Mouse (Mus musculus) MEL (cell line): ENCODE results near the gene 4930442H23Rik. TPM values are rescaled to one million over a fixed set of nuclear protein-coding genes. Genes with fewer than 3 reads are reported as not detected.

Experiments used
- DNase-seq: peaks from one replicate; pipeline ENCODE4 v3.0.0; 2011; ENCODE audit warnings: low read depth, low spot score
- H3K27ac ChIP-seq: 2 replicates; pipeline ENCODE4 v1.5.1; 2012; ENCODE audit warnings: low read depth, mild to moderate bottlenecking, control low read depth, low read length, moderate library complexity; ENCODE audit not compliant: control insufficient read depth
- H3K27me3 ChIP-seq, 2 experiments: fragments of 150-350 bp in 1 of 2; sonication (generic) in 1 of 2; 2 replicates each; pipeline ENCODE4 v1.6.1; 2012; ENCODE audit warnings: low read length in 2 of 2, mild to moderate bottlenecking in 2 of 2, improper control_type of control experiment in 1 of 2, moderate library complexity in 1 of 2; ENCODE audit not compliant: insufficient read depth in 2 of 2, control insufficient read depth in 1 of 2
- H3K36me3 ChIP-seq, 2 experiments: 2 replicates each; pipeline ENCODE4 v1.6.1; 2012 to 2014; ENCODE audit warnings: low read length in 2 of 2, improper control_type of control experiment in 1 of 2, inconsistent platforms in 1 of 2, mild to moderate bottlenecking in 1 of 2; ENCODE audit not compliant: insufficient read depth in 2 of 2, control insufficient read depth in 1 of 2
- H3K4me1 ChIP-seq, 2 experiments: fragments of 150-350 bp in 1 of 2; sonication (generic) in 1 of 2; 2 replicates each; pipeline ENCODE4 v1.6.1; 2012; ENCODE audit warnings: low read length in 2 of 2, improper control_type of control experiment in 1 of 2, mild to moderate bottlenecking in 1 of 2; ENCODE audit not compliant: insufficient read depth in 2 of 2, control insufficient read depth in 1 of 2
- H3K4me3 ChIP-seq, 2 experiments: fragments of 150-350 bp in 1 of 2; sonication (generic) in 1 of 2; 2 replicates each; pipeline ENCODE4 v1.5.1; 2012; ENCODE audit warnings: low read depth in 2 of 2, low read length in 2 of 2, mild to moderate bottlenecking in 2 of 2, moderate library complexity in 2 of 2, control low read depth in 1 of 2, improper control_type of control experiment in 1 of 2; ENCODE audit not compliant: control insufficient read depth in 1 of 2, insufficient read depth in 1 of 2
- H3K79me2 ChIP-seq: 2 replicates; pipeline ENCODE4 v1.6.1; 2012; ENCODE audit warnings: mild to moderate bottlenecking, low read length, moderate library complexity; ENCODE audit not compliant: control insufficient read depth, poor library complexity, insufficient read depth
- H3K9ac ChIP-seq: 2 replicates; pipeline ENCODE4 v1.6.1; 2012; ENCODE audit warnings: low read depth, mild to moderate bottlenecking, control low read depth, low read length, moderate library complexity; ENCODE audit not compliant: control insufficient read depth, poor library complexity, severe bottlenecking
- H3K9me3 ChIP-seq: fragments of 150-350 bp; sonication (generic); replicated peaks from 2 replicates; pipeline ENCODE4 v1.6.1; 2012; ENCODE audit warnings: mild to moderate bottlenecking, low read length, improper control_type of control experiment, moderate library complexity; ENCODE audit not compliant: insufficient read depth
- CHD2 ChIP-seq: IDR thresholded peaks from 2 replicates; pipeline ENCODE4 v1.6.1; 2011; ENCODE audit warnings: low read length, improper control_type of control experiment
- ELF1 ChIP-seq: IDR thresholded peaks from 2 replicates; pipeline ENCODE4 v1.6.1; 2014; ENCODE audit warnings: low read depth, mild to moderate bottlenecking, inconsistent platforms, low read length, improper control_type of control experiment, moderate library complexity
- JUND ChIP-seq: IDR thresholded peaks from 2 replicates; pipeline ENCODE4 v1.6.1; 2011; ENCODE audit warnings: low read depth, mild to moderate bottlenecking, improper control_type of control experiment, low read length
- MXI1 ChIP-seq: IDR thresholded peaks from 2 replicates; pipeline ENCODE4 v1.6.1; 2011; ENCODE audit warnings: mild to moderate bottlenecking, low read depth, low read length, improper control_type of control experiment
- POLR2AphosphoS2 ChIP-seq: IDR thresholded peaks from 2 replicates; pipeline ENCODE4 v1.6.1; 2011; ENCODE audit warnings: low read length, improper control_type of control experiment
- ZC3H11A ChIP-seq: IDR thresholded peaks from 2 replicates; pipeline ENCODE4 v1.6.1; 2012; ENCODE audit warnings: low read depth, mild to moderate bottlenecking, inconsistent platforms, low read length, improper control_type of control experiment
- ZMIZ1 ChIP-seq: IDR thresholded peaks from 2 replicates; pipeline ENCODE4 v1.6.1; 2012; ENCODE audit warnings: low read depth, mild to moderate bottlenecking, inconsistent platforms, low read length, improper control_type of control experiment, moderate library complexity
- ZNF384 ChIP-seq: IDR thresholded peaks from 2 replicates; pipeline ENCODE4 v1.6.1; 2012; ENCODE audit warnings: low read depth, mild to moderate bottlenecking, inconsistent platforms, low read length, improper control_type of control experiment
- polyA plus RNA-seq, 2 experiments: library from polyadenylated mRNA; stranded (reverse) in 1 of 2; unstranded in 1 of 2; fragments of >175 nt in 1 of 2; fragments of >200 nt in 1 of 2; gene quantifications; 2 replicates each; pipeline versions ENCODE4 v1.2.1 to v1.2.4; 2012; ENCODE audit warnings: low replicate concordance in 2 of 2, low read depth in 1 of 2; ENCODE audit not compliant: insufficient read length in 2 of 2, insufficient read depth in 1 of 2, missing spikeins in 1 of 2
- total RNA-seq: library from RNA; depleted of rRNA; stranded (reverse); fragments of 300-350 nt; gene quantifications from 2 replicates; pipeline ENCODE4 v1.2.3, GENCODE M21; 2012

4930442H23Rik gene
- total and polyA plus RNA-seq, 3 experiments = 0.31 to 0.42 TPM; not detected in 1

DNA sequence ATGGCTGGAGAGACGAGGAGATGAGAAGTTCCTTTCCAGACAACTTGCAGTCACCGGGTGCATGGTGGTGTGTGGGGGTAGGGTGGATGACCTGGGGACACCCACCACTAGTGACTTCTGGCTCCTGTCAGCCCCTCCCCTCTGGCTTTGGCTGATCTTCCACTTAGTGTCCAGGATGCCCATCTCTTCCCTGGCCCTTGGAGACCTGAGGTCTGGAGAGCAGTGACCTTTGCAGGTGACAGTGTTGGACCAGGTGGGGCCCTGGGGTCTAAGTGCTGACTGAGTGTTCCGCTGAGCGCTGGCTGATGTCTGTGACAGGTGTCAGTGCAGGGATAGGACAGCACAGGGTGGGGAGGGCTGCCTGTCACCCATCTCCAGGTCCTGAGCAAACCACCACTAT lies 11.7 kb upstream of the 4930442H23Rik start:
- Histone ChIP-seq H3K9me3 (no peaks in the 10 kb centered on the region), H3K4me3 (no peak overlapping the region), H3K79me2 (peaks cover 3% of the 10 kb centered on the region; the same call in 1 of the 2 replicates), H3K27ac (no peak overlapping the region), H3K4me1 (peaks cover 0 to 12% of the 10 kb centered on the region in 2 experiments; a peak in 2 of 4 replicates), H3K27me3 (no peaks in the 10 kb centered on the region), H3K9ac (no peak overlapping the region), H3K36me3 (no peaks in the 10 kb centered on the region)
- DNase-seq = no peak
- no peak for TF ChIP-seq ELF1

DNA sequence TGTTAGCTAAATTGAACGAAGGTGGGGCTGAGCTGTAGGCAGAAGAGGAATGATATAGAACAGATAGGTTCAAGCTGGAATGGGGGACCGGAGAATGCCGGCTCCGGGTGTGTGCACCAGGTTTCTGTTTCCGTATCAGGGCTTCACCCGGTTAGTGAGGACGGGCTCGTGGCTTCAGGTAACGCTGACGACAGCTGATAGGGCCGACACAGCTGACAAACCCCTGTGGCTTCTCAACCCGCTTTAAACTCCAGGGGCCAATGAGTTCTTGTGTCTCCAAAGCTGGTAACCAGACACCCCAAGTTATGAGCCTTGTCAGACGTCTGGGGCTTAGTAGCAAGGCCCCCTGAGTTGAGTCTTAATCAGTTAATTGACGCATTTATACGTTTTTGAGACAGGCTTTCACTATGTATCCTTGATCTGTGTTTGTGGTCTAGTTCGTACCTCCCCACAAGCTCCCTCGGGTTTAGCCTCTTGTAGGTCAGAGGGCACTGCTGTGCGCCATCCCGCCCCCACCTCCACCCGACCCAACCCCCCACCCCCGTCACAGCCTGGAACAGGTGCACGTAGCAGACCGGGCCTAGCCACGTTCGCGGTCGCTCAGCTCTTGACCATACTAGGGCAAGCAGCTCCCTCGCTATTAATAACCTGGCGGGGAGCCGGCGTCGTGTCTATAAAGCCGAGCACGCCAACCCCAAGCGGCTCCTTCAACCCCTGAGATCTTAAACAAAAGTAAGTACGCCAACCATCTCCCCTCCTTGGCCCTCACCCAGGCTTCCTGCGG lies 10.5 kb upstream of the 4930442H23Rik start:
- Histone ChIP-seq H3K27ac (no peak overlapping the region), H3K4me3 (no peak overlapping the region), H3K4me1 (peaks cover 0 to 14% of the 10 kb centered on the region in 2 experiments; a peak in 2 of 4 replicates), H3K36me3 (no peaks in the 10 kb centered on the region), H3K9me3 (no peaks in the 10 kb centered on the region), H3K9ac (no peak overlapping the region), H3K79me2 (peaks cover 3% of the 10 kb centered on the region; the same call in 1 of the 2 replicates), H3K27me3 (no peaks in the 10 kb centered on the region)
- TF ChIP-seq ZC3H11A = no peak
- no peak for TF ChIP-seq ZNF384
- TF ChIP-seq MXI1 = no peak
- DNase-seq = no peak

DNA sequence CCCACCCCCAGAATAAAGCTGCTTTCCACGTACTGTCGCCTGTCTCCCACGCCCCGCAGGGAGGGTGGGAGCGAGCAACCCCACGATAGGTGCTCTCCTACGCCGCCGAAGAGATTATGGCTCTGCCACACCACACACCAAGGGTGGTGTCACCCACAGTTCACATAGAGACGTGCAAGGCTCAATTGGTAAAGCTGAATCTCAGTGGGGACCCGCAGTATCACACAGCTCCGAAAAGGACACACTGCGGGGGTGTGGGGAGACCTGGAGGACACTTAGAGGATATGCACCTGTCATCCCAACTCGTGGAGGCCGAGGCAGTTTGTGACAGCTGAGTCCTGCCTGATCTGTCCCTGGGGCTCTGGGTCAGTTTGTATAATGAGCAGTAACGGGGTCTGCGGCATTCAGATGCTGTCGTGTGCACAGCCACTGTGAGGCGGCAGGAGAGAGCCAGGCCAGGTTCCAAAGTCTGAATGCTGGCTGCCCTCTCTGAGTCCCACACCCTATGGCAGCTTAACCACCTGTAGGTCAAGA lies 9.4 kb upstream of the 4930442H23Rik start:
- H3K79me2 ChIP-seq = peaks cover 3% of the 10 kb centered on the region; the same call in 1 of the 2 replicates
- H3K36me3 ChIP-seq = no peaks in the 10 kb centered on the region
- peak overlapping the region; percentile 59 for H3K9ac ChIP-seq
- no peaks in the 10 kb centered on the region for H3K27me3 ChIP-seq
- H3K4me1 ChIP-seq = peaks cover 0 to 14% of the 10 kb centered on the region in 2 experiments; a peak in 2 of 4 replicates
- H3K27ac ChIP-seq = peak overlapping the region; percentile 14
- DNase-seq = no peak
- no peaks in the 10 kb centered on the region for H3K9me3 ChIP-seq
- peak overlapping the region; percentile 40 to 43 for H3K4me3 ChIP-seq
- TF ChIP-seq ZNF384 (no peak), JUND (no peak), ZMIZ1 (peak; percentile 2; the same call in 1 of the 2 replicates), POLR2AphosphoS2 (peak; percentile 79), CHD2 (no peak)
- TF ChIP-seq, all 39 proteins: peak for 2
